Mouse (Mus musculus): ENCODE results near the gene Atg4a.

GRCm38 (mm10) chrX:141150290-141150689, 193.6 kb downstream of the Atg4a start:
- TF ChIP-seq CTCF (IDR thresholded peaks at IDR 0.05; ENCODE audit: extremely low read depth, insufficient read depth, low read length) (no peak), POLR2A (IDR thresholded peaks at IDR 0.05; ENCODE audit: extremely low read depth, insufficient read depth, low read length) (no peak)
